Mouse (Mus musculus): ENCODE measurements around the gene Tspan15.

DNA sequence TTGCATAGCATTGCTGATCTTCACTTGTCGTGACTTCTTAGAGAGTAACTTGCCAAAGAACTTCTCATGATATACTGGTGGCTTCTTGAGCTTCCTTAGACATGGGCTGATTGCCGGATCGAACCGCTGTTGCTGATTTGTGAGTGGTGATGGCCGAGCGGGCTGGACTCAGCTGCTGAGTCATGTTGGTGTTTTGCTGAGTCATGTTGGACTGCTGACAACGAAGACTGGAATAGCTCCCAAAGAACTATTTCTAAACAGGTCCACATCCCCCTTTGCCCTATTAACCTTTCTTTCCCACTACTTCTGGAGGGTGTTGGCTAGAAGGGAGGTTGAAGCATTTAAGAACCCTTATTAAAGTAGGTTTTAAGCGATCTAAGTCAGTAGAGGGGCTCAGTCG lies 13.0 kb upstream of the Tspan15 start:
- TF ChIP-seq CTCF (IDR thresholded peaks at IDR 0.05; ENCODE audit: borderline replicate concordance, insufficient read depth, low read depth, low read length) (no peak), POLR2A (IDR thresholded peaks at IDR 0.05; ENCODE audit: borderline replicate concordance, insufficient read depth, low read length) (no peak)
